Mouse (Mus musculus) macrophage (primary cell): ENCODE data around the gene Cnr1. TPM values are rescaled to one million over a fixed set of nuclear protein-coding genes. Genes with fewer than 3 reads are reported as not detected.

Experiments
- H3K27ac ChIP-seq: fragments of 350-480 bp; formaldehyde crosslinking; 2 replicates; pipeline ENCODE4 v1.9.0; 2021
- H3K36me3 ChIP-seq: fragments of 350-480 bp; formaldehyde crosslinking; 2 replicates; pipeline ENCODE4 v1.9.0; 2021; ENCODE audit errors: inconsistent target
- H3K4me3 ChIP-seq: fragments of 350-480 bp; formaldehyde crosslinking; 2 replicates; pipeline ENCODE4 v1.9.0; 2021; ENCODE audit errors: inconsistent target
- H3K79me2 ChIP-seq: fragments of 350-480 bp; formaldehyde crosslinking; 2 replicates; pipeline ENCODE4 v1.9.0; 2021; ENCODE audit errors: inconsistent target
- WGBS: methylation state at CpG from one replicate; pipeline ENCODE4 v1.1.7; 2026; ENCODE audit warnings: inconsistent platforms; ENCODE audit not compliant: missing documents; 5-methylcytosine and 5-hydroxymethylcytosine counted together
- polyA plus RNA-seq: library from polyadenylated mRNA; stranded (reverse); fragments of 250-400 nt; gene quantifications from 3 replicates; pipeline ENCODE4 v1.2.4, GENCODE M21; 2018; ENCODE audit warnings: inconsistent platforms
- total RNA-seq, 78 experiments: library from RNA; depleted of rRNA; stranded (reverse); fragments of 250-400 nt; gene quantifications; 1 replicate in 9 of 78; 2 replicates in 24 of 78; 3 replicates in 43 of 78; 4 replicates in 2 of 78; pipeline ENCODE4 v1.2.4; 2018; ENCODE audit warnings: inconsistent platforms in 56 of 78

The Cnr1 gene
- under 1 TPM in 4 of 26 experiments, not detected in 22; 0.09 to 0.41 (median 0.19) TPM for total RNA-seq (2018; cell fraction: chromatin; rRNA removed)
- total RNA-seq (2018; cell fraction: cytosol; rRNA removed), result under 1 TPM in 4 of 26 experiments, not detected in 22; under 0.01 to 0.05 (median 0.01) TPM
- total RNA-seq (2018; cell fraction: nucleus; rRNA removed), result under 1 TPM in 1 of 26 experiments, not detected in 25; 0.15 TPM
- polyA plus RNA-seq, result 0.03 TPM in 1 of 3 replicates, not detected in the others

DNA sequence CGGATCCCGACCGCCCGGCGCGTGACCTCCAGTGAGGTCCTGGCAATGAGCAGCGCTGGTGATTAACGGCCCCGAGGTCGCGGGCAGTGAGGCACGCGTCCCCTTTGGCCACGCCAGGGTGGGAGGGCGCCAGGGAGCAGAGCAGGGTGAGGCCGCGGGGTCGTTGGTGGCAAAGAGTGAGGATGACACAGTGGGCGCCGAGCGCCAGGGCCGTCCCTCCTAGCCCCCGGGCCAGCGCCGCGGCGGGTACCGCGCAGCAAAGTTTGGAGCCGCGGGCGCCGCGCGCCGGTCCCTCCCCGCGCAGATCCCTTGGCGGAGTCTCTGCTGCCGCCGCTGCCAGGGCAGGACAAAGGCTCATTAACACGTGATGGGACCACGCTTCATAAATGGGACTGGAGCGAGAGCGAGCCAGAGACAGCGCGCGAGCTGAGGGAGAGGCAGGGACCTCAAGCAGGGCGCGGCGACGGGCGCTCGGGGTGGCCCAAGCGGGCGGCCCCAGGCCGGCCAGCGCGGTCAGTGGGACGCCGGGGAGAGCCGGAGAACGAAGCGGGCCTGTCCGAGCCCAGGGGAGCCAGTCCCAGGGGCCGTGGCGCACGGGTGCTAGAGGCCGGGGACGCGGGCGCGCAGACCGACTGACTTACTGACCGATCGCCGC is at the start of gene Cnr1:
Cnr1 (plus strand) TSS at position 360 of the 655 bp plus-strand sequence.
- Histone ChIP-seq H3K4me3 (no peak within 1 kb of the TSS), H3K36me3 (no peaks in the 10 kb centered on the region), H3K27ac (no peak within 1 kb of the TSS), H3K79me2 (no peaks in the 10 kb centered on the region)
- WGBS, result under 1% methylated on average over 60 of the region's 77 CpGs

DNA sequence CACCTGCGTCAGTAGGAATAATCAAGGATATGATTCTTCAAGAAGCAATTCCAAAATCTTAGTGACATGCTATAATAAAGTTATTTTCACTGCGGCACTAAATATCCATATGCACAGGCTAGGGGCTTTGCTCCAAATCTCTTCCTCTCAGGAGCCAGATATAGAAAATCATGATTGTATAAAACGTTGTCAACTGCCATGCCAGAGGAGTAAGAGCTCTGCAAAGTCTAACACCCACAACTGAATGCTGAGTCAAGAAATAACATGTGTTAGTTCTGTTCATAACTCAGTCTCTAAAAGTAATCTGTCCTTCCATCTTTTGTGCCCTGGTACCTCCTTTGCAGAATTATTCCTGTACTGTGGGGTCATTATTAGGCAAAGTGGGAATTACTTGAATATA is 44.4 kb upstream of the Cnr1 start:
- H3K79me2 ChIP-seq, result no peaks in the 10 kb centered on the region
- no peaks in the 10 kb centered on the region for H3K36me3 ChIP-seq
- WGBS, result 92% methylated on average over 3 of the region's 3 CpGs
- H3K4me3 ChIP-seq, result no peak overlapping the region
- H3K27ac ChIP-seq, result no peak overlapping the region

DNA sequence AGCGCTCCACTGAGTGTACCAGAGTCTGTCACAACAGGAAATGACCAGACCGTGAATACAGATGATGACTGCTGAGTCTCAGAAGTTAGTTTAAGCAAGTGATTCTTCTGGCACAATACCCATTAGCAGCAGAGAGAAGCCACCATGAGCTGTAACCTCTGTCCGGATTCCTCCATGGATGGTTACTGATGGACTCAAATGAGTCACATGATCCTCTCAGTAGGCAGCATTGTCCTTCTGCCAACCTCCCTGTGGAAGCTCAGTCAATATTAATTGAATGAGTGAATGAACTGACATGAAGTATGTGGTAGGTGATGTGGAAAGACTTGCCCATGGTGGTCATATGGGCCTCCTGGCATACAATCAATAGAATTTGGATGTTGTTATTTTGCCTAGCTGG is 38.4 kb upstream of the Cnr1 start:
- no peaks in the 10 kb centered on the region for H3K36me3 ChIP-seq
- H3K4me3 ChIP-seq, result no peak overlapping the region
- no peak overlapping the region for H3K27ac ChIP-seq
- no peaks in the 10 kb centered on the region for H3K79me2 ChIP-seq
- 80% methylated on average over 3 of the region's 3 CpGs for WGBS

DNA sequence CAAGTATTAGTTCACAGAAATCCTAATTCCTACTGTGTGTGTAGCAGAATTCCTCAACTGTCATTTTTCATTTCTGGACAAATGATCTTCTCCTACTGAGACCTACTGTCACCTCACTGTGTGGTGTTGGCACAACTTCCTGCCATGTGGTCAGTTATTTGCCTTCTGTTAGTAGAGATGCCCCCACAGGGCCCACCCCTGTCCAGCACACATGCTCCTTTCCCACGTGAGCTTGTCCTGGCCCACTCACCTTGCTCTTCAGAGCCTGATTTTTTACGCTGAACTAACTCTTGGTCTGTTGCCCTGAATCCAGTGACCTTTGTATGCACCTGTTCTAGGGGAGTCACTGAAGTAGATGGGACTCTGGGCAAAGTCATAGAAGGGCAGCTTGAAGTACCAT is 34.4 kb upstream of the Cnr1 start:
- H3K36me3 ChIP-seq, result no peaks in the 10 kb centered on the region
- H3K27ac ChIP-seq, result no peak overlapping the region
- H3K79me2 ChIP-seq, result no peaks in the 10 kb centered on the region
- H3K4me3 ChIP-seq, result no peak overlapping the region
- WGBS, result 70% methylated on average over 2 of the region's 2 CpGs

DNA sequence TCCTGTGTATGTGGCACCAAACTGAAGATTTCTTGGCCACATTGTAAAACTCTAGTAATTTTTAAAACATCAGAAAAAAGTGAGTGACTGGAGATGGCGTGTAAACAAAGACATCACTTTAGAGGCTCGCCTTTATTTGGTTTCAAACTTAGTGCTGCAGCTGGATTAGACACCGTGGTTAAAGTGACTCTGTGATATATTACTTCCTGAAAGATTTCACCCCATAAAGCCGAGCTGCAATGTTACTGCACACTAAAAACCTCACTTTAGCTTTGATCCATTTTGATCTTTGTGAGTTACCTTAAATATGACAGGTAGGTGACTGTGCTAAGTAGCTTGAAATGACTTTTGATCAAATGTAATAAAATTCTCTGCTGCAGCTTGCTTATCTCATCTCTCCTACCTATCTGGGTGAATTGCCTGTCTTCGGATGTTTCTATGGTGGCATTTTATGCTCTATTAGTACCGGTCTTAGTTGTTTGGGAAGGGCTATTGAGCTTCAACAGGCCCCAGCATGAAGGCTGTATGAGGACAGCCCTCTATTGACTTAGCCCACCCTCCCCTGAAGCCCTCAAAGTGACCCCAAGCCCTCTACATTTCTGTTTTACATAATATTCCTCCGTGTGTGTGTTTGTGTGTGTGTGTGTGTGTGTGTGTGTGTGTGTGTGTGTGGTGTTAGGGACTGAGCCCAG is 32.1 kb upstream of the Cnr1 start:
- Histone ChIP-seq H3K79me2 (no peaks in the 10 kb centered on the region), H3K4me3 (no peak overlapping the region), H3K27ac (no peak overlapping the region), H3K36me3 (no peaks in the 10 kb centered on the region)
- 30% methylated on average over 6 of the region's 7 CpGs for WGBS

DNA sequence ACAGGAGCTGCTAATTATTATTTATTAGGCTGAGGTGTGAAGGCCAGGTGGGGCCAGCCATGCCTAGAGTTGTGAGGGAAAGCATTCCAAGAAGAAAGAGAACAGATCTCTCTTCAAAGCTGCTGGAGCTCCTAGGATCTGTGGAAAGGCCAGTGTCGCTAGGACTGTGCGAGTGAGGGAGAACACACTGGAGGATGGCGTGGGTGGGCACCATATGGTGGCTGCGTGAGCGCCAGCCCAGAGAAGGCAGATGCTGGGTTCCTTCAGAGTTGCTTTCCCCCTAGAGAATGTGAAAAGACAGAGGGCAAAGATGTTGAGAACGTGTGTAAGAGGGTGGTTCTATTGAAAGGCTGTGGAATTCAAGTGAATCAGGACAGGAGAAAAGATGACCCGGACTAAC is 30.6 kb upstream of the Cnr1 start:
- H3K4me3 ChIP-seq, result no peak overlapping the region
- no peaks in the 10 kb centered on the region for H3K79me2 ChIP-seq
- no peaks in the 10 kb centered on the region for H3K36me3 ChIP-seq
- no peak overlapping the region for H3K27ac ChIP-seq
- 92% methylated on average over 7 of the region's 7 CpGs for WGBS

DNA sequence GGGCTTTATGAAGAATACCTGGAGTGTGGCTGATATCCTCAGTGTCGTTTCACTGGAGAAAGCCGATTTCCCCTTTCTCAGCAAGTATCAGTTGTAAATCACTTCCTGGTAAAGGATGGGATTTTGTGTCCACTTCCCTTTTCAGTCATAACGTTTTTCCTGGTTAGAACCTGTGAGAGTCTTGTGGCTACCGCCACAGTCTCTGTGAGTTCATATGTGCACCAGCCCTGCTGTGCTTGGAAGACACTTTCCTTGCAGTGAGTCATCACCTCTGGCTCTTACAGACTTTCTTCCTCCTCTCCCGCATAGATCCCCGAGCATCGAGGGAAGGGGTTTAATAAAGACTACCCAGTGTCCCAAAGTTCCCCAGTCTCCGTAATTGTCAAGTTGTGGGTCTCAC is 29.3 kb upstream of the Cnr1 start:
- 18% methylated on average over 8 of the region's 8 CpGs for WGBS
- Histone ChIP-seq H3K4me3 (no peak overlapping the region), H3K27ac (no peak overlapping the region), H3K36me3 (no peaks in the 10 kb centered on the region), H3K79me2 (no peaks in the 10 kb centered on the region)

DNA sequence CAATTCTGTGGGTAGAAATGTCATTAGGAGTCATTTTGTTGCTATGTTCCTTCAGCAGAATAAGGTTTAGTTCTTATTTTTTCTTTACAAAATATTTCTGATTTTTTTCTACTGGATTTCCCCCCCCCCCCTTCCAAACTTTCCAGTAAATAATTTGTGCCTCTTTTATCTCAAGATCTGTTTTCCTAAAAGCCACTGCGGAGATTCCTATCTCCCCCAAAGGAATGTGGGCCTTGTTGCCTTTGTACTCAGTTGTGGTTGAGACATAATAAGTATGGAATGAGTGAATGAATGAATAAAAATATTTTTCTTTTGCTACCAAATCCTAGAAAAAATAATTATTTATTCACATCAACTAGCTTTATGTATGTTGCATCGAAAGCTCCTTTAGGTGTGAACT is 28.9 kb upstream of the Cnr1 start:
- 93% methylated on average over 2 of the region's 2 CpGs for WGBS
- no peaks in the 10 kb centered on the region for H3K79me2 ChIP-seq
- H3K36me3 ChIP-seq, result no peaks in the 10 kb centered on the region
- H3K4me3 ChIP-seq, result no peak overlapping the region
- H3K27ac ChIP-seq, result no peak overlapping the region

DNA sequence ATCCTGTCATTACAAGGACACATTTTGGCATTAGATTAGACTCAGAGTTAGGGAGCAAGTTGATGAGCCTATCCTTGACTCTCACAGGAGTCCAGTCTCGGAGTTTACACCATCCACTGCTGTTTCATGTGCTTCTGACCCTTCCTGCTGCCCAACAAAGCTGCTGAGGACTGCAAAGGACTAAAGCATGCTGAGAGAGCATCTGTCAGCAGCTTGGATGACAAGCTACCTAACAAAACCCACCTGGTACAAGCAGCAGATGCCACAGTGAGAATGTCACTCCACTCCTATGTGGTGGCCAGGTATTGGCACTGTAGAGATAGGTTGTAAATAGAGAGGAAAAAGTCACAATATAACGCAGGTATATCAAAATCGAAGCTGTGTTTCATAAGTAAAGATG is 22.7 kb upstream of the Cnr1 start:
- Histone ChIP-seq H3K4me3 (no peak overlapping the region), H3K79me2 (no peaks in the 10 kb centered on the region), H3K27ac (no peak overlapping the region), H3K36me3 (no peaks in the 10 kb centered on the region)
- WGBS, result 85% methylated on average over 3 of the region's 3 CpGs

DNA sequence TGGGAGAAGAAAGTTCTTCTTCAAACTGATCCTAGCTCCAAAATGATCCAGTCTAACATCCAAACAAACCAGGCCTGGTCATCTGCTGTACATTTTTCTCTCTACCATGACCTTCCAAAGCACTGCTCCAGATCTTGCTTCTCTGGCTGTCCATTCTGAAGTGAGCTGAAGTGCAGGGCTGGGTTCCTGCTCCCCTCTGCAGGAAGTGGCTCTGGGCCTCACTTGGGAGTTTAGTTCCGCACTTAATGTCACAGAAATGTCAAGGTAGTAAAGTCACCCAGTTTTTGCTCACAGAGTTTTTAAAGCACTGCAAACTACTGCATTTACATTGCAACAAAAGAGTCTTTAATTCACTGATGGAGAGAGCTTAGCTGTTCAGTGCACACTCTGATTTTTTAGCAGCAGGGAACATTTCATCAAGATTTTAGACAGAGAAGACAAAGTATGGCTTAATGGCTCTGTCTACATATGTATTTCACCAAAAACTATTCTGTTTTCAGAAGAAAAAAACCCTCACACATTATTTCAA is 20.5 kb upstream of the Cnr1 start:
- 43% methylated on average over 1 of the region's 1 CpGs for WGBS
- Histone ChIP-seq H3K79me2 (no peaks in the 10 kb centered on the region), H3K27ac (no peak overlapping the region), H3K4me3 (no peak overlapping the region), H3K36me3 (no peaks in the 10 kb centered on the region)

DNA sequence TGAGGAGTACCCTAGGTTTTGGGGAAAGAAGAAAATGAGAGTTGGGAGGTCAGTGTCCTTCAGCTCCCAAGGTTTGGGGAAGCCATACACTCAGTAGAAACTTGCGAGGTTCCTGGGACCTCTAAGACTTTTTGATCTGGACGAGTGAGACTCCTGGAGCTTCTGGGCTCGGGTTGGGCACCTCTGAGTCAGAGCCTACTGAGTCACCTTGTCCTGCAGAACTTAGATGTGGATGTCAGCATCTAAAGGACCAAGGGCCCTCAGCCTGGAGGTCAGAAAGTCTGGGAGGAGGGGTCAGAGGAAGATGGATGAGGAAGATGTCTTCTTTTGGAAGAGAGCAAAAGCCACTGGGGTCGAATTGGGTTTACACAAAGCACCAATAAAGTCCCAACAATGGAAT is 19.6 kb upstream of the Cnr1 start:
- WGBS, result 81% methylated on average over 4 of the region's 4 CpGs
- no peak overlapping the region for H3K4me3 ChIP-seq
- no peaks in the 10 kb centered on the region for H3K36me3 ChIP-seq
- H3K79me2 ChIP-seq, result no peaks in the 10 kb centered on the region
- no peak overlapping the region for H3K27ac ChIP-seq

DNA sequence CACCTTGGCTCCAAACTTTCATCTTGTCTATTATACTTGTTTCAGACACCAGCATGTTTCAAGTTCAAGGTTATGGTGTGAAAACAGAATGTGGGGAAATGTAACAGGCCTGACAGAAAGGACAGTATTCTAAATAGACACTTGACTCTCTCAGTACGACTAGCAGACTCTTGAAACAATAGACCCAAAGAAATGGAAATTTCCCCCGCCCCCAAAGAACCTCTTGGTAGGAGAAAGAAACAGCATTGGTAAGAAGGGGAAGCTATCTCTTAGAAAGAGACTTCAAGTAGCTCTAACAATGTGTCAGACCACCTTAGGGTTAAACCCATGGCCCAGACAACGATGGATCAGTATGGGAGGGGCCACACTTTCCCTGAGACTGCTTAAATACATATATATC is 15.6 kb upstream of the Cnr1 start:
- Histone ChIP-seq H3K4me3 (no peak overlapping the region), H3K36me3 (no peaks in the 10 kb centered on the region), H3K79me2 (no peaks in the 10 kb centered on the region), H3K27ac (no peak overlapping the region)
- 74% methylated on average over 3 of the region's 3 CpGs for WGBS

DNA sequence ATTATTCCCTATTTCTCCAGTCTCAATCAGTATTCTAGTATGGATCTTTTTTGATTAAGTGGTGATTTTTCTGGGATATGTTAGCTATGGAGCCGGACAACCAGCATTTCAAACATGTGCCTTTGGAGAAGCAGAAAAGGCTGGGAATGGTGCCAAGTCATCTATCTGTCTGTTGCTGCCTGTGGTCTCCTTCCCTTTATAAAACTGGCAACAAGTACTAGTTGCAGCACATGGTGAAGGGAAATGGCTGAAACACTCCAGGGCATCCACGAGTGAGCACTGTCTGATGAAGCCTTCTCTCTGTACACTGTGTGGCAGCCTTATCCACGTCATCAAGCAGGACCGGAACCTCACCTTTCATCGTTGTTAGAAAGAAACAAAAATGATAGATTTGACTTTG is 8.7 kb upstream of the Cnr1 start:
- Histone ChIP-seq H3K4me3 (no peak overlapping the region), H3K27ac (no peak overlapping the region), H3K79me2 (no peaks in the 10 kb centered on the region), H3K36me3 (no peaks in the 10 kb centered on the region)
- WGBS, result 71% methylated on average over 5 of the region's 5 CpGs

DNA sequence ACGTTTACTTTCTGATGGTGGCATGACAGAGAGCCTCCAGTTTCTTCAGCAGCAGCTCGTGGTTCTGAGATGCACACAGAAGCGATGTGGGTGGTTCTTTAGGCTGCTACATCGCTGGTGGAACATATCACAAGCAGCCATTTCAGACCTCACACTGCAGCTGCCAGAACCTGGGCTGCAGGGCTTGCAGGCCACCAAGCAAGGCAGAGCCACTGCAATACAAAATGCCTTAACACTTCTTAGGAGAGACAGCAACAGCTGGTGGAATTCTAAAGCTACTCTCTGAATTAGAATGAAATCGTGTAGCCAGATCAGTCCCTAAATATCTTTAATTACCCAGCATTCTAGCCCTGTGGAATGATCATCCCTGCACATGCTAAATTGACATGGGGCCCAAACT is 3.6 kb upstream of the Cnr1 start:
- Histone ChIP-seq H3K27ac (no peak overlapping the region), H3K36me3 (no peaks in the 10 kb centered on the region), H3K79me2 (no peaks in the 10 kb centered on the region), H3K4me3 (no peak overlapping the region)
- 56% methylated on average over 5 of the region's 5 CpGs for WGBS

DNA sequence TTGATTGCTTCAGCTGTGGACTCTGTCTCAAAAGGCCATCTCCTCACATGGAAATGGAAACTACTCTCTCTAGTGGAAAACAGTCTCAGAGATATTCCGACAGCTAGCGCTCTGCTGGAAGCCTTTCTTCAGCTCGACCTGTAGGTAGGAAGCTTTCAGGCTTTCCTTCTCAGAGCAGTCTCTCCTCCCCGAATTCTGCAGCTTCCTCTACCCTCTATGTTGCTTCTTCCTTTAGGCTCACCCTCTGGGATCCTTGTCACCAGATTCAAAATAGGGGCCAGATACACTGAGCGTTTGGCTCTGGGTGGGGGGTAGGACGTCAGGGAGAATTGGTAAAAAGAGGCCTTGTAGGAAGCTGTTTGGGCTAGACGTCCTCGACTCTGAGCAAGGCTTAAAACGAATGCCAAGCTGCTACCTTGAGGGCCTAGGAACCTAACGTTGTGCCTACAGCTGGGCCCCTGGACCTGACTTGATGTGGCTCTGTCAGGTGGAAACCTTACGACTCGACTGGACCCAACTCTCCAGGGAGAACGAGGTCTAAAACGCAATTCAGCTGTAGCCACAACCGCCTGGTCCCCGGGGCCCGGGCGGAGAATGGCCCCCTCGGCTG is 1.1 kb upstream of the Cnr1 start:
- 36% methylated on average over 19 of the region's 19 CpGs for WGBS
- Histone ChIP-seq H3K36me3 (no peaks in the 10 kb centered on the region), H3K79me2 (no peaks in the 10 kb centered on the region), H3K27ac (no peak overlapping the region), H3K4me3 (no peak overlapping the region)
